Mouse (Mus musculus): ENCODE measurements around the gene Nr2f2. TPM values are rescaled to one million over a fixed set of nuclear protein-coding genes. Genes with fewer than 3 reads are reported as not detected.
A peak's percentile ranks its signal among the peaks of the same experiment; 100 is the strongest.

Gene Nr2f2
- polyA plus RNA-seq, 1 experiment, result 231 TPM

GRCm38 (mm10) chr7:70355357-70355620 lies 11.2 kb downstream of the Nr2f2 start:
- peaks cover 2% of the 10 kb centered on the region; the same call in 1 of the 2 replicates for H3K4me1 ChIP-seq (ENCODE audit: control insufficient read depth, insufficient read depth, low read length)
- TF ChIP-seq POLR2A (IDR thresholded peaks at IDR 0.05; ENCODE audit: borderline replicate concordance, extremely low read depth, low read depth, low read length), result no peak
- no peak overlapping the region for H3K4me3 ChIP-seq (replicated peaks; ENCODE audit: extremely low read depth, low read depth, low read length)
- WGBS, result 62% methylated on average over 2 of the region's 2 CpGs
- DNase-seq, result no peak

GRCm38 (mm10) chr7:70354606-70355356 lies 11.8 kb downstream of the Nr2f2 start:
- peak; percentile 37 for DNase-seq
- WGBS, result 34% methylated on average over 14 of the region's 14 CpGs
- TF ChIP-seq CTCF (IDR thresholded peaks at IDR 0.05; ENCODE audit: insufficient read depth, low read length) (no peak), POLR2A (IDR thresholded peaks at IDR 0.05; ENCODE audit: borderline replicate concordance, extremely low read depth, low read depth, low read length) (peak; percentile 12; the same call in 1 of the 2 replicates)
- peak overlapping the region; percentile 67 for H3K4me3 ChIP-seq (replicated peaks; ENCODE audit: extremely low read depth, low read depth, low read length)
- H3K4me1 ChIP-seq (ENCODE audit: control insufficient read depth, insufficient read depth, low read length), result peaks cover 2% of the 10 kb centered on the region; the same call in 1 of the 2 replicates

GRCm38 (mm10) chr7:70353151-70353550 lies 13.4 kb downstream of the Nr2f2 start:
- peaks cover 2% of the 10 kb centered on the region; the same call in 1 of the 2 replicates for H3K4me1 ChIP-seq (ENCODE audit: control insufficient read depth, insufficient read depth, low read length)
- peak; percentile 28 for DNase-seq
- TF ChIP-seq POLR2A (IDR thresholded peaks at IDR 0.05; ENCODE audit: borderline replicate concordance, extremely low read depth, low read depth, low read length), result no peak
- no peak for TF ChIP-seq CTCF (IDR thresholded peaks at IDR 0.05; ENCODE audit: insufficient read depth, low read length)
- H3K4me3 ChIP-seq (replicated peaks; ENCODE audit: extremely low read depth, low read depth, low read length), result peak overlapping the region; percentile 15
- 27% methylated on average over 4 of the region's 4 CpGs for WGBS

- peak overlapping the region; percentile 16 for H3K4me3 ChIP-seq (replicated peaks; ENCODE audit: extremely low read depth, low read depth, low read length)
- DNase-seq, result no peak
- 46% methylated on average over 3 of the region's 3 CpGs for WGBS
- peaks cover 2% of the 10 kb centered on the region; the same call in 1 of the 2 replicates for H3K4me1 ChIP-seq (ENCODE audit: control insufficient read depth, insufficient read depth, low read length)
- TF ChIP-seq POLR2A (IDR thresholded peaks at IDR 0.05; ENCODE audit: borderline replicate concordance, extremely low read depth, low read depth, low read length), result no peak
- TF ChIP-seq CTCF (IDR thresholded peaks at IDR 0.05; ENCODE audit: insufficient read depth, low read length), result no peak
Measured at GRCm38 (mm10) chr7:70352617-70353016, 13.9 kb downstream of the Nr2f2 start.

GRCm38 (mm10) chr7:70351981-70352560 lies 14.5 kb downstream of the Nr2f2 start:
- WGBS, result 17% methylated on average over 1 of the region's 1 CpGs
- Histone ChIP-seq H3K4me1 (ENCODE audit: control insufficient read depth, insufficient read depth, low read length) (peaks cover 2% of the 10 kb centered on the region; the same call in 1 of the 2 replicates), H3K4me3 (replicated peaks; ENCODE audit: extremely low read depth, low read depth, low read length) (no peak overlapping the region)
- TF ChIP-seq POLR2A (IDR thresholded peaks at IDR 0.05; ENCODE audit: borderline replicate concordance, extremely low read depth, low read depth, low read length) (no peak), CTCF (IDR thresholded peaks at IDR 0.05; ENCODE audit: insufficient read depth, low read length) (no peak)
- DNase-seq, result no peak

- Histone ChIP-seq H3K4me1 (ENCODE audit: control insufficient read depth, insufficient read depth, low read length) (peaks cover 3% of the 10 kb centered on the region), H3K4me3 (replicated peaks; ENCODE audit: extremely low read depth, low read depth, low read length) (peak overlapping the region; percentile 54)
- WGBS, result under 1% methylated on average over 53 of the region's 55 CpGs
- DNase-seq, result no peak
- no peak for TF ChIP-seq CTCF (IDR thresholded peaks at IDR 0.05; ENCODE audit: insufficient read depth, low read length)
- peak; percentile 45; the same call in 1 of the 2 replicates for TF ChIP-seq POLR2A (IDR thresholded peaks at IDR 0.05; ENCODE audit: borderline replicate concordance, extremely low read depth, low read depth, low read length)
Measured at GRCm38 (mm10) chr7:70350781-70351551, 15.6 kb downstream of the Nr2f2 start.

GRCm38 (mm10) chr7:70349981-70350670 lies 16.4 kb downstream of the Nr2f2 start:
- Histone ChIP-seq H3K4me3 (replicated peaks; ENCODE audit: extremely low read depth, low read depth, low read length) (no peak overlapping the region), H3K4me1 (ENCODE audit: control insufficient read depth, insufficient read depth, low read length) (peaks cover 4% of the 10 kb centered on the region)
- no peak for DNase-seq
- 32% methylated on average over 20 of the region's 20 CpGs for WGBS
- no peak for TF ChIP-seq CTCF (IDR thresholded peaks at IDR 0.05; ENCODE audit: insufficient read depth, low read length)
- no peak for TF ChIP-seq POLR2A (IDR thresholded peaks at IDR 0.05; ENCODE audit: borderline replicate concordance, extremely low read depth, low read depth, low read length)

GRCm38 (mm10) chr7:70348977-70349615 lies 17.4 kb downstream of the Nr2f2 start:
- 50% methylated on average over 11 of the region's 11 CpGs for WGBS
- peak; percentile 1 for DNase-seq
- TF ChIP-seq CTCF (IDR thresholded peaks at IDR 0.05; ENCODE audit: insufficient read depth, low read length) (no peak), POLR2A (IDR thresholded peaks at IDR 0.05; ENCODE audit: borderline replicate concordance, extremely low read depth, low read depth, low read length) (no peak)
- Histone ChIP-seq H3K4me1 (ENCODE audit: control insufficient read depth, insufficient read depth, low read length) (peaks cover 2% of the 10 kb centered on the region), H3K4me3 (replicated peaks; ENCODE audit: extremely low read depth, low read depth, low read length) (no peak overlapping the region)

Measured in lung, adult 2 months (tissue).